Mouse (Mus musculus): Measurements from ENCODE around the gene Naaladl1. TPM values are rescaled to one million over a fixed set of nuclear protein-coding genes. Genes with fewer than 3 reads are reported as not detected.
"Not testable (repeated sequence)": the region's sequence is repeated elsewhere in the genome, so short reads cannot be mapped to it uniquely, and the experiment has no call there.

The Naaladl1 gene
- total RNA-seq, 4 experiments from 2014 or later, result 0.27 TPM; not detected in 3

DNA sequence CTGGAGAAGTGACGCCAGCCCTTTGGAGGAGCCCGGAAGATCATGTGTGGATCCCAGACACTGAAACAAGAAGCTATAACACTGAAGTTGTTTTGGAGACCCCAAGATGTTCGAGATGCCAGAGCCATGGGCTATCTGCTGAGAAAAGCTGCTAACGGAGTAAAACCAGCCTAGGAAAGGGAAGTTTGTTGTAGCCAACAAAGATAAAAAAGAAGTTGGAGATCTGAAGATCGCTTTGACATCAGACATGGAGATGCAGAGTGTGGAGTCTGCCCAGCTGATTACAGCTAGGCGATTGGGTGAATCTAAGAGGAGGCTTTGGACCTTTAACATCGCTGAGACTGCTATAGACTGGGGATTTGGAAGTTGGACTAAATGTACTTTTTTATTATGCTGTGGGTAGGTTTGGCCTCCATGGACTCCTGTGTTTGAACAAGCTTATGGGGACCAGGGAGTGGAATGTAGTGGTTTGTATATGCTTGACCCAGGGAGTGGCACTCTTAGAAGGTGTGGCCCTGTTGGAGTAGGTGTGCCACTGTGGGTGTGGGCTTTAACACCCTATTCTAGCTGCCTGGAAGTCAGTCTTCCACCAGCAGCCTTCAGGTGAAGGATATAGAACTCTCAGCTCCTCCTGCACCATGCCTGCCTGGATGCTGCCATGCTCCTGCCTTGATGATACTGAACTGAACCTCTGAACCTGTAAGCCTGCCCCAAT lies 25.0 kb downstream of the Naaladl1 start:
- DNase-seq, result not testable (repeated sequence)

DNA sequence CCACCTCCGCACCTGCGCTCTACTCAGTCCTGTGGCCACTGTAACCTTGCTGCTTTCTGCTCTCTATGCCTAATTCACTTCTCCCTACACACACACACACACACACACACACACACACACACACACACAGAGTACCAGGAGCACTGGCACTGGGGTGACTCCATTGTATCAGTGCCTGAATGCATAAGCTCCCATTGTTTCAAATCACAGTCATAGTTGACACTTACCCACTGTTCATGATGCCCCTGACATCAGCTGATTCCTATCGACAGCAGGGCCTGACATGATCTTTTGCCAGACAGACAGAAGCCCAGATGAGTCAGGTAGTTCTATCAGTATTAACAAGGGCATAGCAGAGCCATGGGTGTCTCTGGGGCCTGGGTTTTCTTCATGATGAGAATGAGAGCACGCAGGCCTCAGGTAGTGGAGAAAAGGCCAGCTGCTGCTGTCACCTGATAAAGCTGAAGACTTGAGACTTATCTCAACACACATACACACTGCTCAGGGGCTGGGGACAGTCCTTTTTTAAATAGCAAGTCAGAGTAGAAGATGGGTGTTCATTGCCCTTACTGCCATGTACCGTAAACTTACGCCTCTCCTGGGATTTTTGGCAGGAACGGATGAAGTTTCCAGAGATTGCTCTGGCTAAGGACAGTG lies 26.7 kb downstream of the Naaladl1 start:
- no peak for DNase-seq

DNA sequence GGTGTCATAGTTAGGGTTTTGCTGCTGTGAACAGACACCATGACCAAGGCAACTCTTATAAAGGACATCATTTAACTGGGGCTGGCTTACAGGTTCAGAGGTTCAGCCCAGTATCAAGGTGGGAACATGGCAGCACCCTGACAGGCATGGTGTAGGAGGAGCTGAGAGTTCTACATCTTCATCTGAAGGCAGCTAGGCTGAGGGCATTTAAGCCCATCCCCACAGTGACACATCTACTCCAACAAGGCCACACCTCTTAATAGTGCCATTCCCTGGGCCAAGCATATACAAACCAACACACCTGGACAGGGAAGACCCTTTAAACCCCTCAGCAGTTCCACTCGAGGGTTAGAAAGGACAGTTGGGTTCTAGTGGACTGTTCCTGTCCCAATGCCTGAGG lies 27.6 kb downstream of the Naaladl1 start:
- DNase-seq, result not testable (repeated sequence)

- DNase-seq, result no peak
These were observed 30.8 kb downstream of the Naaladl1 start for GRCm38 (mm10) chr19:6136397-6136796.

- DNase-seq, result no peak
These were observed 34.1 kb downstream of the Naaladl1 start for GRCm38 (mm10) chr19:6139701-6140100.

DNA sequence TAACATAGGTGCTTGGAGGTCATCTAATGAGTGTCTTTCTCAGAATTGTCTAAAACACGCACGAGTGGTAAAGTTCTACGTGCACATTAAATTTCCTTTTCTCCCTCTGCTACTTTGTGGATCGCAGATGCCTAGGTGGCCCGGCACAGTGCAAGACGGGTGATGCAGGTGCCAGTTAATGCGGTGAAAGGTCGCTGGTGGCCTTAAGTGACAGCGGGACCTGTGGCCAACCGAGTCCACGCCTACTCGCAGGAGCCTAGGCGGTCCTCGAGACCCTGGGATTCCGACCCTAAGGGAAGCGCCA lies 34.7 kb downstream of the Naaladl1 start:
- DNase-seq, result no peak

GRCm38 (mm10) chr19:6140678-6141393 lies 35.3 kb downstream of the Naaladl1 start, which contains the start of gene Batf2:
Gene Batf2, plus strand, starts transcription at chr19:6140983.
- DNase-seq, result peak; percentile 88

GRCm38 (mm10) chr19:6141394-6141749 lies 35.8 kb downstream of the Naaladl1 start, which contains the start of gene Arl2:
Gene Arl2, minus strand, starts transcription at chr19:6141548.
- DNase-seq, result peak; percentile 66

DNA sequence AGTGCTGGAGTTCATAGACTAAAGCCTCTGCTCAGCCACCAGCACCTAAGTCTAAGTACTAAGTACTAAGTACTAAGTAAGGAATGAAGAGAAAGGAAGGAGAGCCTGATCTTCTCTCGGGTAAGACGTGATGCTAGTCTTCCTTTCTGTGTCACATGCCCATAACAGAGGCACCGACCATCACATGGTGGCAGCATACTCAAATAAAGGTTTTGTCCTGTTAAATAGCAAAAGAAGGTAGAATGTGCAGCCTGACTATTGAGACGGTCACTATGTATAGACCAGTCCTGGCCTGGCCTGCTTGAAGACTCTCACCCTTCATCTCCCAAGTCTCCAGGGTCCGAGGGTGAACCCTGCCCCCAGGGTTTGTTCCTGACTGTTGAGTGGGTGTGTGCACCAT lies 39.3 kb downstream of the Naaladl1 start:
- DNase-seq, result no peak

DNA sequence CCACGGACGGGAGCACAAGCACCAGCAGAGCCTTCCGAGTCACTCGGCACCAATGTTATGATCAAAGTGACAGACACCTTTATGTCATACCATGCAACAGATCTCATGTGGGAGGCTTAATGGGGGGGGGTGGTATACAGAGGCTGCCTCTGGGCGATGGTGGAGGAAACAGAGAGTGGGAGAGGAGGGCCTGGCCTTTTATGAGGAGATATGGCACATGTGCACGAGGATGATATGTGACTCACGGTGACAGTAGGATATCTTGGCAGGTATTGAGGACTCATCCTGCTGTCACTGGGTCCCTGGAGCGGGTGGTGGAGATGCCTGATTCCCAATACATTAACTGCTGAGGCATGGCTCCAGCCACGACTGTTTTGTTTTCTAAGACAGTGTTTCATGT lies 49.6 kb downstream of the Naaladl1 start:
- no peak for DNase-seq

DNA sequence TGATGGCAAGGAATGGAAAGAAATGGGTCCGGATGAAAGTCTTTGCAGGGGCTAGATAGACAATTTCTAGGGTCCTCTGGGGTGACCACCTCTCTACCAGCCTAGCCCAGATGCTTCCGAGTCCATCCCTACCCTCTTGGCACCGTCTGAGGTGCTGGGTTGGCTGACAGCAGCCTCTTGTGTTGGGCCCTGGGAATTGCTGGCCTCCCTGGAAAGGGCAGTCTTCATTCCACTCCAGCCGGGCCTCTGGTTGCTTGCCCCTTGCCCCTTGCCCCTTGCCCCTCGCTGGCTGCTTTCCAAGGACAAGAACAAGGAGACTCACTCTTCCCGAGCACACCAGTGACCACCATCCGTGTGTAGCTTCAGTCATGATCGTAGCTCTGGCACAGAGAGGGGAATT lies 50.8 kb downstream of the Naaladl1 start:
- no peak for DNase-seq

- DNase-seq, result no peak
These were observed 51.6 kb downstream of the Naaladl1 start for GRCm38 (mm10) chr19:6157220-6157619.

DNA sequence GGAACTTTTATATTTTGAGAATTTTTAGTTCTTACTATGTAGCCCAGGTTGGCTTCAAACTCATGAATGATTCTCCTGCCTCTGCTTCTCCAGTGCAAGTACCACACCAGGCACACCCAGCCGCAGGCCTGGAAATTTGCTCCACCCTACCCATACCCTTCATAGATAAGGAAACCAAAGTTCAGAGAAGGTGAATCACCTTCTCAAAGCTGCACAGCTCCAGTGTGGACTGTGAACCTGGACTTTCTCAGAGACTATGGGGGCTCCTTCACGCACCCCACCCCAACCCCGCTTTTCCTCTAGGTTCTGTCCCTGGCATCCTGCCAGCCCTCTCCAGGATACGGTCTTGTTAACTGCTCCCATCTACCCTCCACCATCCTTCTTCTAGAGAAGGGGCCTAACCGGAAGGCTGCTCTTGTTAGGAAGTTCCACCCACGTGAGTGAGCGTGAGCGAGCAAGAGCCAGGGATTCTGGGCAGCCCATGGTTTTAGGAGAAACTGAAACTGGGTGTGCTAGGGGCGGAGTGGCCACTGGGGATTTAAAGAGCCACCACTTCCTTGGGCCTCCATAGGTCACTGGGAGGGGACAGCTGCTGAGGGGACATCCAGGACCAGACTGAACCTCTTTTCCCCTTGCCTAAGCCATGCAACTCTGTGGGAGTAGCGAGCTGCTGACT lies 58.4 kb downstream of the Naaladl1 start:
- peak; percentile 35 for DNase-seq

Other genes starting within 250 kb of the Naaladl1 start
- 10 to 100 TPM; 47.6 to 55.2 (median 53.4) TPM for gene Frmd8, start 230.5 kb upstream of the Naaladl1 start, total RNA-seq (2022)
- 10 to 100 TPM; 12.8 to 21.7 (median 17.5) TPM for gene Slc25a45, start 228.0 kb upstream of the Naaladl1 start, total RNA-seq (2022)
- gene Tigd3, start 211.6 kb upstream of the Naaladl1 start, total RNA-seq (2022), result 1 to 10 TPM in 3 of 4 experiments, under 1 TPM in 1; 0.93 to 3.5 (median 1.6) TPM
- gene Dpf2, start 192.8 kb upstream of the Naaladl1 start, total RNA-seq (2022), result 100 to 1,000 TPM in 3 of 4 experiments, 10 to 100 TPM in 1; 93.7 to 147 (median 129) TPM
- 1 to 10 TPM; 4.9 to 9.6 (median 8.3) TPM for gene Cdc42ep2, start 181.0 kb upstream of the Naaladl1 start, total RNA-seq (2022)
- 10 to 100 TPM; 22.5 to 51.0 (median 27.8) TPM for gene Pola2, start 141.6 kb upstream of the Naaladl1 start, total RNA-seq (2022)
- gene Slc22a20, start 119.6 kb upstream of the Naaladl1 start, total RNA-seq (2022), result not detected
- 10 to 100 TPM; 40.6 to 54.1 (median 47.3) TPM for gene Capn1, start 89.9 kb upstream of the Naaladl1 start, total RNA-seq (2022)
- gene Syvn1, start 59.2 kb upstream of the Naaladl1 start, total RNA-seq (2022), result 10 to 100 TPM; 59.6 to 78.9 (median 62.2) TPM
- 10 to 100 TPM; 52.0 to 61.8 (median 59.6) TPM for gene Mrpl49, start 48.0 kb upstream of the Naaladl1 start, total RNA-seq (2022)
- gene Fau, start 47.9 kb upstream of the Naaladl1 start, total RNA-seq (2022), result 1,000 to 10,000 TPM; 1,027 to 1,106 (median 1,086) TPM
- 10 to 100 TPM; 31.6 to 43.1 (median 34.6) TPM for gene Znhit2, start 44.6 kb upstream of the Naaladl1 start, total RNA-seq (2022)
- gene Tm7sf2, start 37.4 kb upstream of the Naaladl1 start, total RNA-seq (2022), result 10 to 100 TPM; 24.9 to 36.1 (median 27.2) TPM
- gene Vps51, start 28.6 kb upstream of the Naaladl1 start, total RNA-seq (2022), result 10 to 100 TPM; 66.2 to 92.3 (median 81.3) TPM
- gene Tmem262, start 25.7 kb upstream of the Naaladl1 start, total RNA-seq (2022), result 1 to 10 TPM in 1 of 4 experiments, under 1 TPM in 1, not detected in 2; 0.87 to 1.0 TPM
- gene Gm28374, start 23.5 kb upstream of the Naaladl1 start, total RNA-seq (2022), result not detected
- 10 to 100 TPM; 37.2 to 50.5 (median 44.7) TPM for gene Zfpl1, start 20.8 kb upstream of the Naaladl1 start, total RNA-seq (2022)
- 1 to 10 TPM in 1 of 4 experiments, under 1 TPM in 3; 0.46 to 1.2 (median 0.63) TPM for gene Cdca5, start 20.8 kb upstream of the Naaladl1 start, total RNA-seq (2022)
- gene AC131692.1, start 11.4 kb upstream of the Naaladl1 start, total RNA-seq (2022), result not detected
- gene Sac3d1, start 12.9 kb downstream of the Naaladl1 start, total RNA-seq (2022), result 10 to 100 TPM; 13.7 to 18.9 (median 16.1) TPM
- gene Snx15, start 22.5 kb downstream of the Naaladl1 start, total RNA-seq (2022), result 10 to 100 TPM; 34.0 to 49.1 (median 37.8) TPM
- gene Batf2, start 35.2 kb downstream of the Naaladl1 start, total RNA-seq (2022), result 1 to 10 TPM; 1.4 to 3.5 (median 2.7) TPM
- gene Arl2, start 35.8 kb downstream of the Naaladl1 start, total RNA-seq (2022), result 100 to 1,000 TPM in 2 of 4 experiments, 10 to 100 TPM in 2; 92.7 to 127 (median 112) TPM
- 1 to 10 TPM; 2.0 to 4.4 (median 3.5) TPM for gene Majin, start 78.6 kb downstream of the Naaladl1 start, total RNA-seq (2022)
- gene Gpha2, start 120.6 kb downstream of the Naaladl1 start, total RNA-seq (2022), result 10 to 100 TPM; 23.4 to 37.6 (median 29.4) TPM
- gene Ppp2r5b, start 130.1 kb downstream of the Naaladl1 start, total RNA-seq (2022), result 100 to 1,000 TPM; 103 to 160 (median 124) TPM
- 10 to 100 TPM; 38.6 to 57.9 (median 48.3) TPM for gene Atg2a, start 135.9 kb downstream of the Naaladl1 start, total RNA-seq (2022)
- gene Ehd1, start 170.9 kb downstream of the Naaladl1 start, total RNA-seq (2022), result 100 to 1,000 TPM in 3 of 4 experiments, 10 to 100 TPM in 1; 90.8 to 130 (median 118) TPM
- 10 to 100 TPM; 24.4 to 45.7 (median 38.4) TPM for gene Cdc42bpg, start 200.7 kb downstream of the Naaladl1 start, total RNA-seq (2022)
- gene Men1, start 229.2 kb downstream of the Naaladl1 start, total RNA-seq (2022), result 10 to 100 TPM; 53.4 to 67.8 (median 64.5) TPM
- gene Map4k2, start 235.4 kb downstream of the Naaladl1 start, total RNA-seq (2022), result 10 to 100 TPM; 40.6 to 81.6 (median 61.5) TPM

Data from adrenal gland, adult 8-10 months (tissue).